Mouse (Mus musculus) gastrocnemius, postnatal 25 days (tissue): ENCODE results near the gene Pde4d. TPM values are rescaled to one million over a fixed set of nuclear protein-coding genes. Genes with fewer than 3 reads are reported as not detected.

ENCODE experiments used
- DNase-seq: peaks from one replicate; pipeline ENCODE4 v3.0.0; 2022
- total RNA-seq, 2 experiments: library from RNA; stranded (reverse); gene quantifications; 1 replicate in 1 of 2; 2 replicates in 1 of 2; pipeline ENCODE4 v1.2.3; 2021

The Pde4d gene
- total RNA-seq, 2 experiments from 2014 or later: 153 to 164 TPM

DNA sequence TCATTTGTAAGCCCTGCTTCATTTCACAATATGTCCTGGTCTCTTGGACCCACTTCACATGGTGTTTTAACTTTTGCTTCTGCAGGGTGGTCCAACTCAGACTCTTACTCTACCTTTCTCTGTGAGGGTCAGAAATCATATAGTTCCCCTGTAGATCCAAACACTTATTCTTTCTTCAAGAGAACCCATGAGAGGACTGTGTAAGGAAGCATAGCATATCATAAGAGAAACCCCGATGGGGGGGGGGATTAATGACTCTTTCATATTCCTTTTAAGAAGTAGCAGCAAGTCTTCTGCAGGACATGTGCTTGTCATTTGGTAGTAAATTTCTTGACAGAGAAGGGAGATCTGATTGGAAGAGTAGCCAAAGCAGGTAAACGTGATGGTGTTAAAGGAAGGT is 603.1 kb downstream of the Pde4d start:
- no peak for DNase-seq

DNA sequence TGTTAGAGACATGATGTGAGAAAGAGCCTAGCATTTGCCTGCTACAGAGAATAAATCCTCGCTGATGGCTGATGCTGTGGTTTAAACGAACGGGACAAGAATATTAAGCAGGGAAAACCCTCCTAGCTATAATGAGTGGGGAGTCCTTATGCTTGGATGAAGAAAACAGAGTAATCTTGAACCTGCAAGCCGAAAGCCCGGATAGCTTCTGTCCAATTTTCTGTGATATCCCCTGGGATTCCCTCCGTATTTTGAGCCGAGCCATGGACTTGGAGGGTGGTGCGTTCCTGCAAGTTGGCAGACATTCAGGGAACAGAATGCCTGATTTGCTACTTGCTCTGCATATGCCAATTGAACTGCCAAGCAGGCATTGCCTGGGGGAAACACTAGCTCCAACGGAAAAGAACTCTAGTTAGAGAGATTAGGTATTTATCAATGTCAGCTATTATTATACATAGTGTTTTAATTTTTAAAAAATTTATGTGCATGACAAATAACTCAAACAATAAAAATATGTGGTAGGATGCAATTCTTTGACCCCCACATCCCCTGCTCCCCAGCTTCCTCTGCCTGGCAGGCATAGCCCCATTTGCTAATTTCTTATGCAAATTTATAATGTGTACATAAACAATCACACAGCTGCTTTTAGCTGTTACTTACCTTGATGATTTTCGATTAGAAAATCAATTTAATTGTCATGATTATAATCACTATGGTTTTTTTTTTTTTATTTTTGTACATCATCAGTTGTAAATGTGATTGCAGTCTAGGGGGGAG is 603.7 kb downstream of the Pde4d start:
- no peak for DNase-seq

DNA sequence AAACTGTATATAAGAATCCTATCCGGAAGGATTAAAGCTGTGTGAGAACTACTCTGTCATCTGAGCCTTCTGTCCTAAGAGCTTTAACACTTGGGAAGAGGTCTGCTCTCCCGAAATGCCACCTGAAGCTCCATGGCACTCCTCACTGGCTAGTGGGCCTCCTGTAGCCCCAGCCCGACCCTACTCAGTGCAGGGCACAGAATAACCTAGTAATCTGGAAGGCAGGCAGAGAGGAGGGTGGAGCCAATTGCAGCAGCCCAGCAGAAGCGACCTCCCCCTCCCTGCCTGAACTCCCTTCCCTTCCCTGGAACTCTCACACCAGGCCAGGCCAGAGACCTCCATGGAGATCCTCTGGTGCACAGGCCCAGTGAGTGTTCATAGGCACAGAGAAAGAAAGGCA is 608.3 kb downstream of the Pde4d start:
- no peak for DNase-seq

DNA sequence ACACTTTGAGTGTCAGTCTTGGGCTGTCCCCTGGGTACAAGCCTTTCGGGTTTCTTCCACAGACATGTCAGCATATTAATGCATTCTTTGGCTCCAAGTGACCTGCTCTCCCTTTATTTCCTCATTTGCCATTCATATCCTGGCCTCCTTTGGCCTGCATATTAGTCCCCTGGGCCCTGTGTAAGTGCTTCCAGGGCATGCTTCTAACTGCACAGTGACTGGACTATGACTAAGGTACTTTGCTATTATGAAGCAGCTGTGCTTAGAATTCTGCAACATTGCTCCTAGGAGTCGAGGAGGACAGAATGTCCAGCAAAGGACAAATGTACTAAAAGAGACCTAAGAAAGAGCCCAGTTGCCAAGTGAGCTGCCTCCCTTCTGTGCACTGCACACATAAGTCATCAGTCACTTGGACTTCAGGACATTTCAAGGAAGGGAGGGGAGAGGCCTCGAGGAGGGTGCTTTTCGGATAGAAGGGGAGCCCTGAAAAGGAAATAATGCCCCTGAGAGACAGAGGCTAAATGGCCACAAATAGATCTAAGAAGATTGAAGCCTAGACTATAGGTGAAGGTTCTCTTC is 616.9 kb downstream of the Pde4d start:
- peak; percentile 48 for DNase-seq

DNA sequence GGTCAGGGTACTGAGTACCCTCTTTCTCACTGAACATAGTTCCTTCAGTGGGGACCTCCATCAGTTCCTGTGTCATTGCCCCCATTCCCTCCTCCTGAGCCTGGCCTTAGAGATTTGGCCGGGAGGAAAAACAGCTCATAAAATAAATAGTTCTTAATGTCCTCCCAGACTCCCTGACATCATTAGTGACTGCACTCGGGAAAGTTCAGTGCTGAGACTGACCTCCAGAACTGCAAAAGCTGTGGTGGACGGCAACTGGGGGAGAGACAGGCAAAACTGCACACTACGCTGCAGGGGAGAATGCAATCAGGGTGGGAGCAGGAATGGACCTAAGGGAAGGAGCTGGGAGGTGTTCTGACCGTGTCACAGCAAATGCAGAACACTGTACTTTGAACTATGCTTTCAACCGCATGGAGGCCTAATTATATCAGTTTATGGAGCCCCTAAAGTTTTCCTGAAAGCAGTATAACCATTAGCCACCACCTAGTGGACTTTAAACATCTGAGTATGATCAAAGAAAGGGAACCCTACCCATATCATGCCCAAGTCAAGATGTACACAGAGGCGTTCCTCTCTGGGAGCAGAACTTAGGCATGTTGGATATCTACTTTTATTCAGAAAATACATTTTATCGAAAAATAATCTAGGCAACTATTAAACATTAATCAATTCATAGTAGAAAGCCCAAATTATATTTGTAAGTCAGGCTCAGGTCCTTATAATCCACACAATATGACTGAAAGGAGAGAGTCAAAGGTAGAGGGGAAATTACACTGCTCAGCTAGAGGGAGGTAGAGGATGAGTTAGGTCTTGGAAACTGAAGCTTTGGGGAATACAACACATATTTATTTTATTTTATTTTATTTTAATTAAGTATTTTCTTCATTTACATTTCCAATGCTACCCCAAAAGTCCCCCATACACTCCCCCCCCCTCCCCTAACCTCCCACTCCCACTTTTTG is 618.8 kb downstream of the Pde4d start:
- DNase-seq: no peak

DNA sequence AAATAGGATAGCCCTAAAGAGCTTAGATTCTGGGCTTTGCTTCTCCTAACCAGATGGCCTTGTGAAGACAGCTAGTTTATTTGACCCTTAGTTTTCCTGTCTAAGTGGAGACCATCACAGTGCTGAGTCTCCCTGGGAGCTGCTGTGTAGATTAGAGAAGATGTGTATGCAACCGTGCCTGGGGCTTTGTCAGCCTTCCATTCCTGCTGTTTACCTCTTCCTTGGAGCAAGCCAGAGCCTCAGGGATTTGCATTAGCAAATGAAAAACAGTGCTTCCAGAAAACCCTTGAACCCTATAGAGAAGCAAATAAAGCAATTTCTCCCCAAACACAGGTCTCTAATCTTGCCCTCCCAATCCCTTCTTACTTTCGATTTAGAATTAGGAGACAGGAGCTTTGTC is 623.6 kb downstream of the Pde4d start:
- no peak for DNase-seq

DNA sequence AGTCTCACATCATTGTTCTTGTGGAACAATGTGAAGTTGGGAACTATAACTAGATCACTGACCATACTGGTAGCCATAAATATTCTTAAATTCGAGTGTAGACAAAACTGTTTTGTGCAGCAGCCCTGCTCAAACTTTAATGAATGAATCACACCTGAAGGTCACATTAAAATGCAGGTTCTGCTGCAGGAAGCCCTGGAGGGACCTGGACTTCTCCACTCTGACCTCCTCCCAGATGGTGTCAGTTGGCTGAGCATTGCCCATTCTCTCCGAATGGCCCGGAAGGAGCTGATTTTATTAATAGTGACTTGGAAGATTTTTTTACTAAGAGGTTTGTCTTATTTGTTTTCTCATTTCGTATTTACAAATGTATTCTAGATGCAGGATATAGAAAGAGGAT is 624.3 kb downstream of the Pde4d start:
- DNase-seq: no peak

DNA sequence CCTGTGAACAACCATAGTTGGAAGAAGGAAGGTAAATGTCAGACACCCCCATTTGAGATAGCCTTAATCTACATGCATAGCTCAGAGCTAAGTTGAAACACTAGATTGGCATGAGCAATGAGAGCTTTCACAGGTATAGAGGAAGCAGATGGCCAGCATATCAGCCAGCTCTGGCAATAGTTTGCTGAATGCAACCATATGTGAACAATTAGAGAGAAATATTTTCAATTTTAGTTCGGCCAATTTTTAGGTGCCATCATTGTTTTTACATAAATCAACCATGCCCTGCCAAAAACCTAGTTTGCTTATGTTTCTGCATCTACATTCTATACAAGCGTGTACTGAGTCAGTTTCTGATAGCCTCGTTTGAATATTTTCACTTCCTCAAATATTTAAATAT is 642.9 kb downstream of the Pde4d start:
- DNase-seq: no peak

DNA sequence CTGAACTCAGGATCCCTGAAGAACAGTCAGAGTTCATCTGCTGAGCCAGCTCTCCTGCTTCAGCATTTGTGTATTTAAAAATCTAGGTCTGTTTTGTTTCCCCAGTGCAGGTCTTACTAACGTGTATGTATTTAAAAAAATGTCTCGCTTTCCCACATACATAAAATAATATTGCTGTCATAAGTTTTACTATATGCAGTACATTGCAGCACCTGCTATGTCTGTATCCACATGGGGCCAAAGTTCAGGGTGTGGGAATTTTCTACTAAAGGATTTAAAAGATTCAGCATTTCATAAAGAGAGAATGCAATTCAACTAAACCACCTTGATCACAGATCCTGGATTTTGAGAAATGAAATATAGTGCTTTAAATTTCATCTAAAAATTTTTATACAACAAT is 646.9 kb downstream of the Pde4d start:
- no peak for DNase-seq

DNA sequence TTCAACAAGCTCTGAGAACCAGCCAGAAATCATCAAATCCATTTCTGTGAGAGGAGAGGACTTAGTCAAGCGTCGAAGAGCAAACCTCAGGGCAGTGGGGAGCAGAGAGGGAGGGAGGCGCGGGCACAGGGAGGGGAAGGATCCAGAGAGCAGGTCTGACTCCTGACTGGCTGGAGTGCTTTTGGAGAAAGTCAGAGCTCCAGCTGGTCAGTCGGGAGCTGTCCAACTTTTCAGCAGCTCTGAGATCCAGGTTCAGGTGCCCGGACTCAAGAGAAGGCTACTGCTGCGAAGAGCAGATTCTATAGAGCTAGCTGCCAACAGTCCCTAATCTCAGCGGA is 666.2 kb downstream of the Pde4d start:
- no peak for DNase-seq

DNA sequence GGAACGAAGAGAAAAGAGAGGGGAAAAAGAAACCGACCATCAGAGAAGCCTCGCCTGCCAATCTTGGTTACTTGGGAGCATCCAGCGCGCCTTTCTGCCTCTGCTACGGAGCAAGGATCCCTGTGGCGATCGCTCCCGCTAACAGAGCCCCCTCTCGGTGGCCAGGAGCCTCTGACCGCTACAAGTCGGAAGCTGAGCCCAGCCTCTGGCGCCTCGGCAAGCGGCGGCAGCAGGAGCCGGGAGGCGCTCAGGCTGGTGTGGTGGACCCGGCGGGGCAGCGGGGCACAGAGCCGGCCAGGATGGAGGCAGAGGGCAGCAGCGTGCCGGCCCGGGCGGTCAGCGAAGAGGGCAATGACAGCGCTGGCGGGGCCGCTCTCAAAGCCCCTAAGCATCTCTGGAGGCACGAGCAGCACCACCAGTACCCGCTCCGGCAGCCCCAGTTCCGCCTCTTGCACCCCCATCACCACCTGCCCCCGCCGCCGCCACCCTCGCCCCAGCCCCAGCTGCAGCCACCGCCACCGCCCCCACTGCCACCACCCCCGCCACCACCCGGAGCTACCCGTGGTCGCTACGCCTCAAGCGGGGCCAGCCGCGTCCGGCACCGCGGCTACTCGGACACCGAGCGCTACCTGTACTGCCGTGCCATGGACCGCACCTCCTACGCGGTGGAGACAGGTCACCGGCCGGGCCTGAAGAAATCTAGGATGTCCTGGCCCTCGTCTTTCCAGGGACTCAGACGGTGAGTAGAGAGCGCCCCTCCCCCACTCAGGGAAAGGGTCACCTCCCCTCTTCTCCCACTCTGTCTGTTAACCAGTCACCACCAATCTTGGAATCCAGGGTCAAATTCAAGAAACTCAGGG is 666.8 kb downstream of the Pde4d start:
- DNase-seq: no peak

DNA sequence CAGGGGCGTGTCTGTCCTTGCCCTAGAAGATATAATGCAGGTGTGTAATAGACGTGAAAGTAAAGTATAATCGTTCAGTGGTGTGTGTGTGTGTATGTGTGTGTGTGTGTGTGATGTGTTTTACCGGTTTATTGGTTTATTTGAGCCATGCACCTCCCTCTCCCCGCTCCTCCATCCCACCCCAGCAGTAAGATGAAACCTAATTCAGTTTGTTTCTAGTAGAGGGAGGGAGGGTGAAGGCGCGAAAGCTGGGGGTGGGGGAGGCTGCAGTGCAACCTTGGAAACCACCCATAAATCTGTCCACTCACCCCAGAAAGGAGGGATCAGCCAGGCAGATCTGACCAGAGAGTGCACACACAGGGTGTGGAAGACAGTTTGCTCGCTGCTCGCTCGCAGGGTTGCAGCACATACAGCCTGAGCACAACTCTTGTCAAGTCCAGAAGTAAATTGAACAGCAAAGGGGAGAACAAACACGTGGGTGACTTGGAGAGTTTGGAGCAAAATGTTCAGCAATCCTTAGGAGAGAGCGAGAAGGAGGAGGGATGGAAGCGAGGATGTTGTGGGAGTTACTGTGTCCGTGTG is 667.6 kb downstream of the Pde4d start:
- no peak for DNase-seq

DNA sequence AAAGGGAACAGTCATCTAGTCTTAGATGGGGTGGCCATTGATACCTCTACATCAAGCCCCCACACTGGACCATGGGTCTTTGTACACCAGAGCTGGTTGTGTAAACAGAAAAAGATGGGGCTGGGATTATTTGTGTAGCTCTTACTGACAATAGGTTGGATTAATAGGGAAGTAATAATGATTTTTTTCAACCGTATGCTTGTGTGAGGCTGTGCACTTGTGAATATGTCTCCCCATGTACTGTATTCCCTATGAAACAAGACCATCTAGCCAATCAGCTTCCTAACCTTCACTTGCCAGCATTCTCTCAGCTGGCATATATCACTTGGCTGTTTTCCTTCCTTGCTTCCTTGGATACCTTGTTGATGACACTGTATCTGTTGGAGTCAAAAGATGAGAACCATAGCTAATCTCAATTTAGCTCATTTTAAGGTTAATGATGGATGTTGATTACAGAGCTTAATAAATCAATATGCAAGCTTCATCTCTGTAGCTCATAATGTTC is 668.6 kb downstream of the Pde4d start:
- DNase-seq: no peak

DNA sequence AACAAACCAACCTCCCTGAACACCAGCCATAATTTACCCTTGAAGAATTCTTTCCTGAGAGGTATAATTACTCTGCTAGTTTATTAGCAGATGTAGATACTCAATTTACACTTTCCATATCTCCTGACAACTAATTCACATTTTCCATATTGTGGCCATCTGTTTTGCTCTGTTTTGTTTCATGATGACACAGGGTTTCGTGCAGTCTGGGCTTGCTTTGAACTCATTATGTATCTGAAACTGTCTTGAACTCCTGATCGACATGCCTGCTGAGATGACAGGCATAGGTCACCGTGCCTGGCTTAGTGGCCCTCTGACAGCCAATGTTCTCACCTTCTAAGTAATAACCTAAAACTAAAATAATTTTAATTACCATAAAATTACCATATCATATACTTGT is 672.1 kb downstream of the Pde4d start:
- DNase-seq: no peak

DNA sequence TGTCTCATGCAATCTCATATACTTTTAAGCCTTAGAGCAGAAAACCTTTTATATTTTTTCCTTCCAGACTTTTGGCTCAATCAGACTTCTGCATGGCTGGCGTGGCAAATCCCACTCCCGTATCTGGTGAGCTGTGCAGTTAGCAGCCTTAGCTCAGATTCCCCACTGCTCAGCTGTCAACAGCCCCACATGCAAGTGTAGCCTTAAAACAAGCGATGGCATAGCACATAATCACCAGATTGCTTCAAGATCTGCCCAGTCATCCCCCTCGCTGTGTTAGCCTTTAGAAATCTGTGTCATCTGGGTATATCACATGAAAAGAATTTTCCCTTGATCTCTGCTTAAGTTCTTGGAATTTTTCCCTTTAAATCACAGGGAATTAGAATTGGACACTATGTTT is 686.7 kb downstream of the Pde4d start:
- DNase-seq: no peak

DNA sequence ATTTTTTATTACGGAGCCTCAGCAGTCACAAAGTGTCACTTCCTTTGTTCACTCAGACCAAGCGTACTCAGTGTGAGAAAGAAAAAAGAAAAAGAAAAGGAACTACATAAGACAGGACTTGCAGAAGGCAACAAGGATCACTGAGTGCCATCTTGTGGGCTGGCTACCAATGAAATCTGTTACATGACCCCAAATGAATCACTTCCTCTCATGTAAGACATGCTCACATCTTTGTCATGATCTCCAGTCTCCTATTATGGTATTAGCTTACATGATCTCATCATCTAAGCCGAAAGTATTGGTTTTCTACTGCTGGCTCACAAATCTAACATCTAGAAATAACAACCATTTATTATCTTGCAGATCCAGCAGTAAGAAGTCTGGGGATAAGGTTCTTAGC is 709.0 kb downstream of the Pde4d start:
- DNase-seq: no peak

DNA sequence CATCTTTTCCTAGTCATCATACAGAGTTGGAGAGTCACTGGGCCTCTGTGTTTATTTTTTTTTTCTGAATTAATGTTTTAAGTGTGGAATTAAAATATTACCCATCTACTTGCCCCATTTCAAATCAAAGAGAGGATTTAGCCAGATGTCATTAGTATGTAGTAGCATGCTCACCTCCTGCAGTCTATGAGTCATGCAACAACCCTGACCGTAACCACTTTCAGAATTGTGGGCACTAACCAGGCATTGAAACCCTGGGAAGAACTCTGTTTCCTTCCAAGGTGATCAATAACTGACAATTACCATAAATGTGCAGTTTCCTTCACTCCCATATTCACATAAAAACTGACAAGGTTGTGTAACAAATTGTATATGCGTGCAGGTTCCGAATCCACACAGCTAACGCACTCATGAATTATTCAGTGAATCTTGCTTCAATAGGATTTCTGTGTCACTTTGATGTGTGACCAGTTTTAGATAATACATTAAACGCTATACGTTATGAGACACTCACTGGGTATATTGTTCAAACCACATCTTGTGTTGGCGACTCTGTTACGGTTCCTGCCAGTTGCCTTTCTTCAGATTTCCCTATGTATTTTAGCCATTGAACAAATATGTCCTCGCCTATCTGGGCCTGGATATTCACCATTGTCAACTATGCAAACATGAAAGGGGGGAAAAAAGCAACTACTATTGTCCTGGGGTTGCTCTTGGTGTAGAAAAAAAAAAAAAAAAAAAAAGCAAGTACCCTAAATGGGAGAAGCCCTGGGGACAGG is 719.0 kb downstream of the Pde4d start:
- DNase-seq: no peak

DNA sequence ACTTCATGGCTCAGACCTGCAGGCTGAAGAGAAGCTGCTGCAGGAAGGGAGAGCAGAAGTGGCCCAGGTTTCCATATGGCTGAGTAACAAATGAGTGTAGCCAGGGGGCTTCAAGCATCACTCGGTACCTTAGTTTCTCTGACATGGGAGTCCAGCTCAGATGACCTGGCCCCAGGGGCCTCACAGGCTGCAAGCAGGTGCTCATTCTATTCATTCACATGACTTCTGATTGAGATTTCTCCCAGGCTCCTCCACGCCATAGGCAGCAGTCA is 719.5 kb downstream of the Pde4d start:
- DNase-seq: no peak

DNA sequence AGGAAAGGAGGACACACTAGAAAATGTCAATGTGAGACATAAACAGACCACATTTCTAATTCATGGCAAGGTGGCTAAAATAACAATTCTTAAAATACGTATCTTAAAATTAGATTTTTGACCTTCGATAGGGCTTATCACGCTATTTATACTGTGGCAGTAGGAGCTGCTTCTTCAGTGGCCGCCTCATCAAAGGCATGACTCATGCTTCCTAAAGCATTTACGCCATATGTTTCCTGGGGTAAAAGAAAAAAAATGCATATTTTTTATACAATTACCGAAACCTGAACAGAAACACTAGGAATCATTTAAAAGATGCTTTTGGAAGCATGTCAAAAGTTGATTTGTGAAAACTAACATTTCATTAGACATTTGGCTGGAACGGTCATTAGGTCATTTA is 721.9 kb downstream of the Pde4d start:
- DNase-seq: no peak

DNA sequence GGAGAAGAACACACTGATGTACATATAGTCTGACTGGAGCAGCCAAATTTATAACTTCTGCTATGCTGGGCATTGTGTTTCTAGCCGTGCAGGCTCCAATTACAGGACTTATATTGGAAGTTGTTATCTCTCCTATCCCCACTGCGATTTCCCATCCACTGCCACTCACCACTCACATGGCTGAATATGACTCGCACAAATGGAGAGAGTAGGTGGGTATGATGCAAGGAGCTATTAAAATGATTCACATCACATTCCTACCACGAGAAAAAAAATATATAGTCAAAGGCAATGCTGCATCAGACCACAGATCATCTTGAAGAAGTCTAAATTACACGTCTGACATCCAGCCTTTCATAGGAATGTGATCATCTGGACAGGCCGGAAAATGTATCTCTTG is 725.5 kb downstream of the Pde4d start:
- DNase-seq: no peak
